Mouse (Mus musculus): Measurements from ENCODE around the gene Sec14l2. TPM values are rescaled to one million over a fixed set of nuclear protein-coding genes. Genes with fewer than 3 reads are reported as not detected.
A peak's percentile ranks its signal among the peaks of the same experiment; 100 is the strongest.

Gene Sec14l2
- 1.4 and 1.7 TPM in 2 replicates for polyA plus RNA-seq (2015; fragmentation: Nextera tagmentation; extraction: Ambion mirVana)

- Histone ChIP-seq H3K36me3 (no peaks in the 10 kb centered on the region), H3K4me1 (replicated peaks) (peaks cover 9% of the 10 kb centered on the region), H3K27me3 (replicated peaks) (0 out of 2 replicates have a peak, but pooled peaks cover 4% of the 10 kb centered on the region), H3K27ac (no peak within 1 kb of the TSS), H3K9ac (no peak within 1 kb of the TSS), H3K4me3 (replicated peaks) (no peak within 1 kb of the TSS), H3K9me3 (no peaks in the 10 kb centered on the region), H3K4me2 (replicated peaks) (no peak within 1 kb of the TSS)
- ATAC-seq = no peak
- WGBS = 77% methylated on average over 10 of the region's 10 CpGs
Observed at GRCm38 (mm10) chr11:4122742-4123579, at the start of gene Sec14l2. TSS of gene Sec14l2 (minus strand) at chr11:4123415.

GRCm38 (mm10) chr11:4166467-4167090 lies 43.4 kb upstream of the Sec14l2 start:
- no peaks in the 10 kb centered on the region for H3K27me3 ChIP-seq (replicated peaks)
- peaks cover 48% of the 10 kb centered on the region for H3K36me3 ChIP-seq
- whole genome bisulfite sequencing = 78% methylated on average over 7 of the region's 7 CpGs
- no peak overlapping the region for H3K4me3 ChIP-seq (replicated peaks)
- H3K4me2 ChIP-seq (replicated peaks) = no peak overlapping the region
- ATAC-seq = no peak
- peaks cover 2% of the 10 kb centered on the region for H3K4me1 ChIP-seq (replicated peaks)
- no peaks in the 10 kb centered on the region for H3K9me3 ChIP-seq
- no peak overlapping the region for H3K27ac ChIP-seq
- no peak overlapping the region for H3K9ac ChIP-seq

GRCm38 (mm10) chr11:4164701-4165100 lies 41.5 kb upstream of the Sec14l2 start:
- Histone ChIP-seq H3K36me3 (peaks cover 36% of the 10 kb centered on the region), H3K27ac (no peak overlapping the region), H3K27me3 (replicated peaks) (no peaks in the 10 kb centered on the region), H3K4me2 (replicated peaks) (no peak overlapping the region), H3K9me3 (no peaks in the 10 kb centered on the region), H3K4me1 (replicated peaks) (peaks cover 13% of the 10 kb centered on the region), H3K4me3 (replicated peaks) (no peak overlapping the region), H3K9ac (no peak overlapping the region)
- 85% methylated on average over 2 of the region's 2 CpGs for WGBS
- no peak for ATAC-seq

GRCm38 (mm10) chr11:4160758-4161480 lies 37.7 kb upstream of the Sec14l2 start:
- H3K4me1 ChIP-seq (replicated peaks) = peaks cover 16% of the 10 kb centered on the region
- H3K4me3 ChIP-seq (replicated peaks) = peak overlapping the region; percentile 76
- H3K9ac ChIP-seq = peak overlapping the region; percentile 81
- 5% methylated on average over 15 of the region's 15 CpGs for WGBS
- peak overlapping the region; percentile 82; the same call in 1 of the 2 replicates for H3K27ac ChIP-seq
- H3K36me3 ChIP-seq = peaks cover 15% of the 10 kb centered on the region; the same call in 1 of the 2 replicates
- H3K4me2 ChIP-seq (replicated peaks) = peak overlapping the region; percentile 82
- no peaks in the 10 kb centered on the region for H3K9me3 ChIP-seq
- H3K27me3 ChIP-seq (replicated peaks) = no peaks in the 10 kb centered on the region
- ATAC-seq = no peak

GRCm38 (mm10) chr11:4159808-4160708 lies 36.8 kb upstream of the Sec14l2 start, which contains the start of the genes Ccdc157 and Sf3a1:
TSS of gene Ccdc157 (minus strand) at chr11:4160293.
TSS of gene Sf3a1 (plus strand) at chr11:4160350.
- H3K27me3 ChIP-seq (replicated peaks) = no peaks in the 10 kb centered on the region
- H3K36me3 ChIP-seq = peaks cover 11% of the 10 kb centered on the region; the same call in 1 of the 2 replicates
- no peaks in the 10 kb centered on the region for H3K9me3 ChIP-seq
- 2% methylated on average over 54 of the region's 54 CpGs for WGBS
- peak; percentile 99 for ATAC-seq
- H3K4me2 ChIP-seq (replicated peaks) = peak within 1 kb of the TSS; percentile 82
- peak within 1 kb of the TSS; percentile 81 for H3K9ac ChIP-seq
- H3K4me1 ChIP-seq (replicated peaks) = peaks cover 16% of the 10 kb centered on the region
- peak within 1 kb of the TSS; percentile 82 for H3K27ac ChIP-seq
- H3K4me3 ChIP-seq (replicated peaks) = peak within 1 kb of the TSS; percentile 76

GRCm38 (mm10) chr11:4158676-4159075 lies 35.5 kb upstream of the Sec14l2 start:
- H3K27ac ChIP-seq = no peak overlapping the region
- H3K27me3 ChIP-seq (replicated peaks) = no peaks in the 10 kb centered on the region
- no peak overlapping the region for H3K4me3 ChIP-seq (replicated peaks)
- 0 out of 2 replicates have a peak, but pooled peaks cover 7% of the 10 kb centered on the region for H3K36me3 ChIP-seq
- H3K4me2 ChIP-seq (replicated peaks) = no peak overlapping the region
- ATAC-seq = no peak
- H3K9ac ChIP-seq = no peak overlapping the region
- H3K4me1 ChIP-seq (replicated peaks) = peaks cover 16% of the 10 kb centered on the region
- H3K9me3 ChIP-seq = no peaks in the 10 kb centered on the region
- 83% methylated on average over 3 of the region's 3 CpGs for WGBS

GRCm38 (mm10) chr11:4155641-4156040 lies 32.4 kb upstream of the Sec14l2 start:
- Histone ChIP-seq H3K36me3 (no peaks in the 10 kb centered on the region), H3K4me2 (replicated peaks) (no peak overlapping the region), H3K27ac (no peak overlapping the region), H3K9me3 (no peaks in the 10 kb centered on the region), H3K4me3 (replicated peaks) (no peak overlapping the region), H3K4me1 (replicated peaks) (peaks cover 7% of the 10 kb centered on the region; the same call in 1 of the 2 replicates), H3K9ac (no peak overlapping the region), H3K27me3 (replicated peaks) (no peaks in the 10 kb centered on the region)
- WGBS = 65% methylated on average over 5 of the region's 5 CpGs
- no peak for ATAC-seq

- no peak overlapping the region for H3K4me2 ChIP-seq (replicated peaks)
- no peak overlapping the region for H3K9ac ChIP-seq
- WGBS = 87% methylated on average over 7 of the region's 7 CpGs
- H3K9me3 ChIP-seq = no peaks in the 10 kb centered on the region
- H3K4me1 ChIP-seq (replicated peaks) = no peaks in the 10 kb centered on the region
- H3K27me3 ChIP-seq (replicated peaks) = no peaks in the 10 kb centered on the region
- H3K36me3 ChIP-seq = no peaks in the 10 kb centered on the region
- H3K4me3 ChIP-seq (replicated peaks) = no peak overlapping the region
- H3K27ac ChIP-seq = no peak overlapping the region
- no peak for ATAC-seq
Observed at GRCm38 (mm10) chr11:4153694-4154093, 30.5 kb upstream of the Sec14l2 start.

GRCm38 (mm10) chr11:4149886-4150285 lies 26.7 kb upstream of the Sec14l2 start:
- 90% methylated on average over 6 of the region's 6 CpGs for whole genome bisulfite sequencing
- Histone ChIP-seq H3K4me2 (replicated peaks) (no peak overlapping the region), H3K4me1 (replicated peaks) (no peaks in the 10 kb centered on the region), H3K9ac (no peak overlapping the region), H3K4me3 (replicated peaks) (no peak overlapping the region), H3K27ac (no peak overlapping the region), H3K36me3 (no peaks in the 10 kb centered on the region; the same call in 1 of the 2 replicates), H3K9me3 (no peaks in the 10 kb centered on the region), H3K27me3 (replicated peaks) (no peaks in the 10 kb centered on the region)
- ATAC-seq = no peak

GRCm38 (mm10) chr11:4148536-4149156 lies 25.4 kb upstream of the Sec14l2 start:
- no peak for ATAC-seq
- Histone ChIP-seq H3K27me3 (replicated peaks) (no peaks in the 10 kb centered on the region), H3K36me3 (no peaks in the 10 kb centered on the region; the same call in 1 of the 2 replicates), H3K9ac (no peak overlapping the region), H3K9me3 (no peaks in the 10 kb centered on the region), H3K27ac (no peak overlapping the region), H3K4me2 (replicated peaks) (no peak overlapping the region), H3K4me1 (replicated peaks) (no peaks in the 10 kb centered on the region), H3K4me3 (replicated peaks) (no peak overlapping the region)
- WGBS = 87% methylated on average over 9 of the region's 9 CpGs

- 86% methylated on average over 5 of the region's 5 CpGs for WGBS
Observed at GRCm38 (mm10) chr11:4148120-4148519, 24.9 kb upstream of the Sec14l2 start.

More at GRCm38 (mm10) chr11:4148120-4148519, 24.9 kb upstream of the Sec14l2 start:
- Histone ChIP-seq H3K36me3 (peaks cover 4% of the 10 kb centered on the region), H3K4me1 (replicated peaks) (no peaks in the 10 kb centered on the region), H3K27me3 (replicated peaks) (no peaks in the 10 kb centered on the region), H3K9ac (no peak overlapping the region), H3K4me2 (replicated peaks) (no peak overlapping the region), H3K27ac (no peak overlapping the region), H3K4me3 (replicated peaks) (no peak overlapping the region), H3K9me3 (no peaks in the 10 kb centered on the region)
- ATAC-seq = no peak
